Mouse (Mus musculus) testis, adult 2 months (tissue): ENCODE results near the gene Itgb2l. TPM values are rescaled to one million over a fixed set of nuclear protein-coding genes. Genes with fewer than 3 reads are reported as not detected.

ENCODE experiments used
- H3K27ac ChIP-seq: fragments of 200-500 bp; 2 replicates; pipeline ENCODE4 v1.5.1; 2012; ENCODE audit warnings: low read depth, low read length; ENCODE audit not compliant: control insufficient read depth, insufficient read depth
- H3K27me3 ChIP-seq: fragments of 200-500 bp; 2 replicates; pipeline ENCODE4 v1.6.1; 2012; ENCODE audit warnings: mild to moderate bottlenecking, low read length, moderate library complexity; ENCODE audit not compliant: control insufficient read depth, insufficient read depth
- H3K36me3 ChIP-seq: fragments of 200-500 bp; 2 replicates; pipeline ENCODE4 v1.6.1; 2012; ENCODE audit warnings: mild to moderate bottlenecking, low read length; ENCODE audit not compliant: control insufficient read depth, insufficient read depth
- H3K4me1 ChIP-seq: fragments of 200-500 bp; 2 replicates; pipeline ENCODE4 v1.6.1; 2012; ENCODE audit warnings: low read length; ENCODE audit not compliant: control insufficient read depth, insufficient read depth
- H3K4me3 ChIP-seq: fragments of 200-500 bp; 2 replicates; pipeline ENCODE4 v1.5.1; 2012; ENCODE audit warnings: low read depth, mild to moderate bottlenecking, low read length, moderate library complexity, mixed read lengths; ENCODE audit not compliant: control insufficient read depth
- CTCF ChIP-seq: fragments of 200-500 bp; IDR thresholded peaks from 2 replicates; pipeline ENCODE4 v1.5.1; 2012; ENCODE audit warnings: low read depth, mild to moderate bottlenecking, inconsistent platforms, low read length, moderate library complexity; ENCODE audit not compliant: control insufficient read depth, insufficient read depth, insufficient replicate concordance
- POLR2A ChIP-seq: fragments of 200-500 bp; IDR thresholded peaks from 2 replicates; pipeline ENCODE4 v1.6.1; 2012; ENCODE audit warnings: low read depth, mild to moderate bottlenecking, inconsistent platforms, low read length, moderate library complexity; ENCODE audit not compliant: control insufficient read depth
- polyA plus RNA-seq: library from polyadenylated mRNA; depleted of rRNA; stranded (reverse); fragments of >200 nt; gene quantifications from 2 replicates; pipeline ENCODE4 v1.2.3, GENCODE M21; 2012; rRNA removed

Itgb2l gene
- not detected in 2 replicates for polyA plus RNA-seq

DNA sequence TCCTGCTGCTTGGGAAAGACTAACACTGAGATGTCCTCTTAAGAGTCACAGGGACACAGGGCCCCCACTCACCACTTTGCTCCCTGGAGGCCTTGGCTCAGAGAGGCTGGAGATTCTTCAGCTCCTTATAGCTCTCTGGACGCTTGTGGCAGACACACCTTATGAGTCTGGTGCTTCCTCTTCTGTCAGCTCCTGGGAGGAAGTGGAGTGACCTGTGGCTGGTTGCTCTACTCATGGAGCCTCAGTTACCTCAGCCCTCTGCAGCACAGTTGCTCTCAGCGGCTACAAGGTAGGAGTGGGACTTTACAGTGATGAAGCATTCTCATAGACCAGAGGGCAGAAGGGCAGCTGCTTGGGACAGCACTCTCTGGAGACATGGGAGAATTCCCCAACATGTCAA lies at the start of gene Itgb2l:
TSS of gene Itgb2l (minus strand) at position 152 of the 400 bp plus-strand sequence.
- no peaks in the 10 kb centered on the region for H3K4me1 ChIP-seq
- H3K36me3 ChIP-seq = no peaks in the 10 kb centered on the region
- H3K4me3 ChIP-seq = no peak within 1 kb of the TSS
- TF ChIP-seq CTCF = no peak
- TF ChIP-seq POLR2A = no peak
- H3K27ac ChIP-seq = no peak within 1 kb of the TSS
- H3K27me3 ChIP-seq = no peaks in the 10 kb centered on the region

DNA sequence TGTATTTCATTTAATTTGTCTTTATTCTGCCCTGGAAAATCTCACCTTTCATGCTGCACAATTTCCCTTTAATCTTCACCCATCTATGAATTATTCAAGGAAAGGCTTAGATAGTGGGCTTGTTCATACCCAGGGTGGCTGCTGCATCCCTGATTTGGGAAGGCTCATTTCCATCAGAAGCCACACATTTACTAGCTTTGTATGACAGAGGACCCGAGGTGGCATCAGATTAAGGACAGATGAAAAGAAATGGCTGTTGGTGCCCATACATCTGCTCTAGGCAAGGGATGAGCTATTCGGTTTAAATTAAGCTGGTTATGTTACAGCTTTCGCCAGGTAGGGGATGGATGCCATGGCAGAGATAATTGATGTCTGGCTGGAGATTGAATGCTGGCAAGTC lies 48.1 kb upstream of the Itgb2l start:
- no peaks in the 10 kb centered on the region for H3K4me1 ChIP-seq
- H3K4me3 ChIP-seq = no peak overlapping the region
- H3K27me3 ChIP-seq = no peaks in the 10 kb centered on the region
- no peaks in the 10 kb centered on the region for H3K36me3 ChIP-seq
- no peak overlapping the region for H3K27ac ChIP-seq
- TF ChIP-seq POLR2A (no peak), CTCF (no peak)

DNA sequence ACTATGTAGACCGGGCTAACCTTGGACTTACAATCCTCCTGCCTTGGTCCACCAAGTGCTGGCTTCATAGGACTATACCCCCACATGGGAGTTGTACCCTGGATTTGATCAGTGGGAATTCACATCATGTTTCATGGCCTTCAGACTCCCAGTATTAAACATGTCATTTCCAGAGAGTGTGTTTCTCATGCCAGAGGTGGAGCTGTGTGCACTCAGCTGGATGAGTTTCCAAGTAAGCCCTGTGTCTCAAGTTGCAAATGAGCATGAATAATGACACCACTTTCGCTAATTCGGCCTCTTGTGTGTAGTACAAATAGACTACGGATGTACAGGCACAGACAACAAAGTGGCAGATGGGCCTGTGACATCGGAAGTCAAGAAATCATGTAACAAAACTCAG lies 44.6 kb upstream of the Itgb2l start:
- TF ChIP-seq POLR2A = no peak
- no peak for TF ChIP-seq CTCF
- H3K27ac ChIP-seq = no peak overlapping the region
- no peaks in the 10 kb centered on the region for H3K4me1 ChIP-seq
- H3K27me3 ChIP-seq = no peaks in the 10 kb centered on the region
- no peak overlapping the region for H3K4me3 ChIP-seq
- no peaks in the 10 kb centered on the region for H3K36me3 ChIP-seq

DNA sequence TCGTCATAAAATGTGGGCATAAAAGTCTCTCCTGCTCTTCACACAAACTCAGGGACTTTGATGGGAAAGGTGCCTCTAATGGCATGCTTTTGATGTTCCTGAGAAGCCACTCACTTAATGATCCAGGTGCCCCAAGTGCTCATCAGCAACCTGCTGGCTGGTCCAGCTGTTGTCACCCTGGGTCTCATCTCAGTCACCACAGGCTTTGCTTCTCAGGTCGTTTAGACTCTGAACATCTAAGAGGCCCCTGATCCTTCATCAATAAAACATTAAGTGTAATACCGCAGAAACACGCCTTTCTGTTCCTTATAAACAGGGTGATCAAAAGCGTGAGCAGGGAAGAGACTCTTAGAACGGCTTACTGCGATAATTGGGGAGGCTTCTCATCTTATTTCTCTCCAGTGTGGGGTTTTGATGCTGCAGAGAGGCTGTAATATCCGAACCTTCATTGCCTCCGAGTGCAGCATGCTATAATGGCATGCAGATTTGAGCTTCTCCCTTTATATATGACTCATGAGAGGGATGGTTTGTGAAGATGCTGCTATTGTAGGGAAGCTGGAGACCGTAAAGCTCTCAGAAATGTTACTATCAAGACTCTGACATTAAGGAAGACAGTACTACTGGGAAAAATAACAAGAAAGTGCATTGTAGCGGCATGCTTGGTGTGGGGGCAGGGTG lies 43.7 kb upstream of the Itgb2l start:
- TF ChIP-seq POLR2A = no peak
- TF ChIP-seq CTCF = no peak
- Histone ChIP-seq H3K4me3 (no peak overlapping the region), H3K27ac (no peak overlapping the region), H3K36me3 (no peaks in the 10 kb centered on the region), H3K4me1 (no peaks in the 10 kb centered on the region), H3K27me3 (no peaks in the 10 kb centered on the region)

DNA sequence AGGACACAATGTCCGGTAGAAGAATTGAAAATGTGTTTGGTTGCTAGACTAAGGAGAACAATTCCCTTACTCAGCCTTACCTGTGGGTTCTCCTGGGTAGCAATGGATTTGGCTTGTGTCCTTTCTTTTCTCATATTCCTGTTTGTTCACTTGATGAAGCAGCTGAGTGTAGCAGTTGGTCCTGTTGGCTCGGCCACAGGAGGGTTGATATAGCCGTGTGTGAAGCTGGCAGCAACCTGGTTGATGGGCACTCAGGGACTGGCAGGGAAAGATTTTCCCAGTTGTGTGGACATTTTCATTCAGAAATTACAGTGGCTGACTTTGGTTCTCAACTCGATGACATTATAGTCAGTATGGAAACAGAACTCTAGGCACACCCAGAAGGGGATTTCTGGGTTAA lies 38.4 kb upstream of the Itgb2l start:
- TF ChIP-seq CTCF = no peak
- no peak for TF ChIP-seq POLR2A

DNA sequence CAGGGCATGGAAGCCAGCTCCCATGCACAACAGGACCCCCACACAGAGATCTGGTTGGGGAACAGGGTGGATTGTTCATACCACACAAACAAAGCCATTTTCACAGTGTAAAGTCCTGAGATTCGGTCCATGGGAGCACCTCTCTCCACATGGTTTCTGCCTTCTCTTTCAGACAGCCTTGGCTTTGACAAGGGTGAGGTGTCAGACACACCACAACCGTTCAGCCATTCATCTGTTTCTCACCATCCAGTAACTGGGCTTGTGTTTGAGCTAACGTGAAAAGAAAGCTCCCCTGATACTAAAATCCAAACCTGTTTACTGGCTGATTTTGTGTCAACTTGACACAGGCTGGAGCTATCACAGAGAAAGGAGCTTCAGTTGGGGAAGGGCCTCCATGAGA lies 30.8 kb upstream of the Itgb2l start:
- Histone ChIP-seq H3K4me1 (no peaks in the 10 kb centered on the region), H3K36me3 (no peaks in the 10 kb centered on the region), H3K27ac (no peak overlapping the region), H3K4me3 (no peak overlapping the region), H3K27me3 (no peaks in the 10 kb centered on the region)
- TF ChIP-seq POLR2A (no peak), CTCF (no peak)

More for the DNA sequence above, 38.4 kb upstream of the Itgb2l start:
- Histone ChIP-seq H3K4me1 (no peaks in the 10 kb centered on the region), H3K27ac (no peak overlapping the region), H3K4me3 (no peak overlapping the region), H3K27me3 (no peaks in the 10 kb centered on the region), H3K36me3 (no peaks in the 10 kb centered on the region)

DNA sequence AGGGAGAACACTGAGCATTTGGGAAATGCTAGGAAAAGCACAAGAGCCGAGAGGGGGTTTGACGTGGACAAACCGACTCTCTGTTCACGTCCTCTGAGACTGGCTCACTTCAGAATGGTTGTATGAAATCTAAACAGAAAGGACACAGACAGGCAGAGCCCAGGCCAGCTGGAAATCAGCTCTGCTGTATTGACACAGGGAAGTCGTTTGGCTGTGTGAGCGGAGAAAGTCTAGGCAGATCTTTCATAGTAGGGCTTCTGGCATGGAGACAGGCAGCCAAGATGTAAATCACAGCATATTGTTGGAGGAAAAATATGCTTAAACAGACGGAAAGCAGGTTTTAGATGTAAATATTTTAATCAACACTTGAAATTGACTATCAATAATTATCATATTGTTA lies 29.4 kb upstream of the Itgb2l start:
- H3K36me3 ChIP-seq = no peaks in the 10 kb centered on the region
- no peak for TF ChIP-seq POLR2A
- TF ChIP-seq CTCF = no peak
- no peaks in the 10 kb centered on the region for H3K27me3 ChIP-seq
- no peak overlapping the region for H3K4me3 ChIP-seq
- no peaks in the 10 kb centered on the region for H3K4me1 ChIP-seq
- no peak overlapping the region for H3K27ac ChIP-seq

DNA sequence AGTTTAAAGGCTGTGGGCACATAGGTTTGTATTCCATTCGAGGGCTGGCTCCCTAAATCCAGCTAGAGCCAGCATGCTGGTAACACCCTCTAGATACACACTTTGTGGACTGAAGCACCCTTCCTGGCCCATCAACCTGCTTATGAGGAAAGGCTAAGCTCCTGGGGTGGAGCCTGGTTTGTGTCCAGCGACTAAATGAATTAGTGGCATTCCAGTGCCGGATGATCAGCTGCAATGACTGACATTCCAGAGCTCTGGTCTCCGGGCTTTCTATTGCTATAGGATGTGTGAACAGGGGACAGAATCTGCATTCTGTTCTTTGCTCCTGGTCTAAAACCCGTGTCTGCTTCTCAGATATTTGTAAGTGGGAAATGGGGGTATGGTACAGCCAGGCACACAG lies 28.9 kb upstream of the Itgb2l start:
- H3K27ac ChIP-seq = no peak overlapping the region

More for the DNA sequence above, 28.9 kb upstream of the Itgb2l start:
- Histone ChIP-seq H3K4me1 (peaks cover 2% of the 10 kb centered on the region; the same call in 1 of the 2 replicates), H3K36me3 (no peaks in the 10 kb centered on the region), H3K27me3 (no peaks in the 10 kb centered on the region), H3K4me3 (no peak overlapping the region)
- TF ChIP-seq POLR2A (no peak), CTCF (no peak)
